Mouse (Mus musculus): ENCODE data around the gene C1qtnf9. TPM values are rescaled to one million over a fixed set of nuclear protein-coding genes. Genes with fewer than 3 reads are reported as not detected.

C1qtnf9 gene
- polyA plus RNA-seq, 1 experiment = 4.1 TPM

- Histone ChIP-seq H3K27me3 (ENCODE audit: control insufficient read depth, insufficient read depth, low read length) (no peaks in the 10 kb centered on the region), H3K36me3 (ENCODE audit: control insufficient read depth, insufficient read depth, low read length) (no peaks in the 10 kb centered on the region), H3K4me1 (replicated peaks; ENCODE audit: control insufficient read depth, insufficient read depth, low read length) (no peaks in the 10 kb centered on the region), H3K4me3 (ENCODE audit: control insufficient read depth, insufficient read depth, low read length) (no peak overlapping the region), H3K27ac (ENCODE audit: control insufficient read depth, insufficient read depth, low read length) (no peak overlapping the region)
- DNase-seq = no peak
- no peak for TF ChIP-seq CTCF (IDR thresholded peaks at IDR 0.05; ENCODE audit: borderline replicate concordance, control insufficient read depth, extremely low read depth, insufficient read depth, low read length, poor library complexity)
- TF ChIP-seq POLR2A (IDR thresholded peaks at IDR 0.05; ENCODE audit: control insufficient read depth, extremely low read depth, insufficient read depth, low read length, poor library complexity) = no peak
- 94% methylated on average over 9 of the region's 9 CpGs for WGBS
These were observed 37.0 kb downstream of the C1qtnf9 start for GRCm38 (mm10) chr14:60804978-60805377.

- TF ChIP-seq CTCF (IDR thresholded peaks at IDR 0.05; ENCODE audit: borderline replicate concordance, control insufficient read depth, extremely low read depth, insufficient read depth, low read length, poor library complexity) (no peak), POLR2A (IDR thresholded peaks at IDR 0.05; ENCODE audit: control insufficient read depth, extremely low read depth, insufficient read depth, low read length, poor library complexity) (no peak)
- DNase-seq = no peak
- WGBS = 90% methylated on average over 1 of the region's 1 CpGs
These were observed 37.9 kb downstream of the C1qtnf9 start for GRCm38 (mm10) chr14:60805871-60806270.

GRCm38 (mm10) chr14:60806891-60807344 lies 39.0 kb downstream of the C1qtnf9 start:
- TF ChIP-seq CTCF (IDR thresholded peaks at IDR 0.05; ENCODE audit: borderline replicate concordance, control insufficient read depth, extremely low read depth, insufficient read depth, low read length, poor library complexity) = no peak
- TF ChIP-seq POLR2A (IDR thresholded peaks at IDR 0.05; ENCODE audit: control insufficient read depth, extremely low read depth, insufficient read depth, low read length, poor library complexity) = no peak
- Histone ChIP-seq H3K4me1 (replicated peaks; ENCODE audit: control insufficient read depth, insufficient read depth, low read length) (no peaks in the 10 kb centered on the region), H3K4me3 (ENCODE audit: control insufficient read depth, insufficient read depth, low read length) (no peak overlapping the region), H3K27me3 (ENCODE audit: control insufficient read depth, insufficient read depth, low read length) (no peaks in the 10 kb centered on the region), H3K36me3 (ENCODE audit: control insufficient read depth, insufficient read depth, low read length) (no peaks in the 10 kb centered on the region), H3K27ac (ENCODE audit: control insufficient read depth, insufficient read depth, low read length) (no peak overlapping the region)
- no peak for DNase-seq
- WGBS = 67% methylated on average over 11 of the region's 11 CpGs

More at GRCm38 (mm10) chr14:60805871-60806270, 37.9 kb downstream of the C1qtnf9 start:
- Histone ChIP-seq H3K4me1 (replicated peaks; ENCODE audit: control insufficient read depth, insufficient read depth, low read length) (no peaks in the 10 kb centered on the region), H3K36me3 (ENCODE audit: control insufficient read depth, insufficient read depth, low read length) (no peaks in the 10 kb centered on the region), H3K27ac (ENCODE audit: control insufficient read depth, insufficient read depth, low read length) (no peak overlapping the region), H3K4me3 (ENCODE audit: control insufficient read depth, insufficient read depth, low read length) (no peak overlapping the region), H3K27me3 (ENCODE audit: control insufficient read depth, insufficient read depth, low read length) (no peaks in the 10 kb centered on the region)

GRCm38 (mm10) chr14:60809881-60810280 lies 41.9 kb downstream of the C1qtnf9 start:
- Histone ChIP-seq H3K36me3 (ENCODE audit: control insufficient read depth, insufficient read depth, low read length) (no peaks in the 10 kb centered on the region), H3K4me1 (replicated peaks; ENCODE audit: control insufficient read depth, insufficient read depth, low read length) (no peaks in the 10 kb centered on the region), H3K4me3 (ENCODE audit: control insufficient read depth, insufficient read depth, low read length) (no peak overlapping the region), H3K27me3 (ENCODE audit: control insufficient read depth, insufficient read depth, low read length) (no peaks in the 10 kb centered on the region), H3K27ac (ENCODE audit: control insufficient read depth, insufficient read depth, low read length) (no peak overlapping the region)
- TF ChIP-seq CTCF (IDR thresholded peaks at IDR 0.05; ENCODE audit: borderline replicate concordance, control insufficient read depth, extremely low read depth, insufficient read depth, low read length, poor library complexity) (no peak), POLR2A (IDR thresholded peaks at IDR 0.05; ENCODE audit: control insufficient read depth, extremely low read depth, insufficient read depth, low read length, poor library complexity) (no peak)
- 97% methylated on average over 8 of the region's 8 CpGs for WGBS
- no peak for DNase-seq

- Histone ChIP-seq H3K27ac (ENCODE audit: control insufficient read depth, insufficient read depth, low read length) (no peak overlapping the region), H3K36me3 (ENCODE audit: control insufficient read depth, insufficient read depth, low read length) (no peaks in the 10 kb centered on the region), H3K4me1 (replicated peaks; ENCODE audit: control insufficient read depth, insufficient read depth, low read length) (no peaks in the 10 kb centered on the region), H3K4me3 (ENCODE audit: control insufficient read depth, insufficient read depth, low read length) (no peak overlapping the region), H3K27me3 (ENCODE audit: control insufficient read depth, insufficient read depth, low read length) (no peaks in the 10 kb centered on the region)
- TF ChIP-seq POLR2A (IDR thresholded peaks at IDR 0.05; ENCODE audit: control insufficient read depth, extremely low read depth, insufficient read depth, low read length, poor library complexity) = no peak
- no peak for TF ChIP-seq CTCF (IDR thresholded peaks at IDR 0.05; ENCODE audit: borderline replicate concordance, control insufficient read depth, extremely low read depth, insufficient read depth, low read length, poor library complexity)
- 98% methylated on average over 4 of the region's 4 CpGs for WGBS
- DNase-seq = no peak
These were observed 43.6 kb downstream of the C1qtnf9 start for GRCm38 (mm10) chr14:60811547-60811946.

- DNase-seq = no peak
- H3K36me3 ChIP-seq (ENCODE audit: control insufficient read depth, insufficient read depth, low read length) = no peaks in the 10 kb centered on the region
- 93% methylated on average over 5 of the region's 5 CpGs for WGBS
- H3K4me1 ChIP-seq (replicated peaks; ENCODE audit: control insufficient read depth, insufficient read depth, low read length) = no peaks in the 10 kb centered on the region
- H3K27me3 ChIP-seq (ENCODE audit: control insufficient read depth, insufficient read depth, low read length) = no peaks in the 10 kb centered on the region
- H3K4me3 ChIP-seq (ENCODE audit: control insufficient read depth, insufficient read depth, low read length) = no peak overlapping the region
- no peak overlapping the region for H3K27ac ChIP-seq (ENCODE audit: control insufficient read depth, insufficient read depth, low read length)
- TF ChIP-seq CTCF (IDR thresholded peaks at IDR 0.05; ENCODE audit: borderline replicate concordance, control insufficient read depth, extremely low read depth, insufficient read depth, low read length, poor library complexity) = no peak
- no peak for TF ChIP-seq POLR2A (IDR thresholded peaks at IDR 0.05; ENCODE audit: control insufficient read depth, extremely low read depth, insufficient read depth, low read length, poor library complexity)
These were observed 47.2 kb downstream of the C1qtnf9 start for GRCm38 (mm10) chr14:60815098-60815497.

GRCm38 (mm10) chr14:60818045-60818444 lies 50.1 kb downstream of the C1qtnf9 start:
- no peak for TF ChIP-seq POLR2A (IDR thresholded peaks at IDR 0.05; ENCODE audit: control insufficient read depth, extremely low read depth, insufficient read depth, low read length, poor library complexity)
- TF ChIP-seq CTCF (IDR thresholded peaks at IDR 0.05; ENCODE audit: borderline replicate concordance, control insufficient read depth, extremely low read depth, insufficient read depth, low read length, poor library complexity) = no peak
- Histone ChIP-seq H3K27me3 (ENCODE audit: control insufficient read depth, insufficient read depth, low read length) (no peaks in the 10 kb centered on the region), H3K36me3 (ENCODE audit: control insufficient read depth, insufficient read depth, low read length) (no peaks in the 10 kb centered on the region), H3K4me3 (ENCODE audit: control insufficient read depth, insufficient read depth, low read length) (no peak overlapping the region), H3K27ac (ENCODE audit: control insufficient read depth, insufficient read depth, low read length) (no peak overlapping the region), H3K4me1 (replicated peaks; ENCODE audit: control insufficient read depth, insufficient read depth, low read length) (no peaks in the 10 kb centered on the region)
- no peak for DNase-seq
- 91% methylated on average over 5 of the region's 5 CpGs for WGBS
